Mouse (Mus musculus): ENCODE data around the gene Ankrd31. TPM values are rescaled to one million over a fixed set of nuclear protein-coding genes. Genes with fewer than 3 reads are reported as not detected.

The Ankrd31 gene
- not detected in 2 replicates for total RNA-seq (2014; rRNA removed; ENCODE audit: low replicate concordance)
- not detected in 2 replicates for polyA plus RNA-seq (2015; fragmentation: Nextera tagmentation; extraction: Ambion mirVana)

DNA sequence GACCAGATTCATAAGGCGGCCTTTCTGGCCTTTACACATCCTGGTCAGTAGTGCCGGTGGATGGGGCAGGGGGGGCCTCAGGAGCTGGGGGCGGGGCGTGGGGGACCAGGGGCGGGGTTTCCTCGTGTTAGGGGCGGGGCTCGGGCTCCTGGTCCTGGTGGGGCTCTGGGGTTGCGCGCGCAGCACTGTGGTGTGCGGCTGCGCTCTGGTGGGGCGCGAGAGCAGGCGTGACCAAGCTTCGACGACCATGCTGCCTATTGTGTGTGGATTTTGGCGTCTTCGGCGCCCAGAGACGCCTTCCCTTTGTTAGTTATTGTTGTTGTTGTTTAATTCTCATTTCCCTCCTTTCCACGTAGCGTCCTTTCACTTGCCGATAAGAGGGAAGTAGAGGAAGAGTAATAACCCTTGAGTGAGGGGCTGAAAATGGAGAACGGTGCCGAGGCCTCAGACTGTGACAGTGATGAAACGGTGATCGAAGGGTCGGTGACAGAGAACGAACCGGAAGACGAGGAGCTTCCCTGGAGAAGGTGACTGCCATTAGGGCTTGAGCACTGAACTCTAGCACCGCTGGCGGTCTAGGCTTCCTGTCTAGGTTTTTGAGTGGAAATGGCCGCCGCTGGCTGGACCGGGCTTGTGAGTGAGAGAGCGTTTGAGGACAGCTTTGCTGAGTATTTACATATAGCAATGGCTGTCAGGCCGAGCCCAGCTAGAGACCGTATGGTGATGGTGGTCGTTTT lies at the start of gene Ankrd31:
TSS of gene Ankrd31 (plus strand) at position 164 of the 737 bp plus-strand sequence.
- WGBS = 82% methylated on average over 41 of the region's 42 CpGs
- Histone ChIP-seq H3K27ac (ENCODE audit: low read depth) (no peak within 1 kb of the TSS), H3K9ac (replicated peaks; ENCODE audit: low read depth, low read length) (no peak within 1 kb of the TSS), H3K27me3 (ENCODE audit: control insufficient read depth, insufficient read depth, low read length) (no peaks in the 10 kb centered on the region), H3K4me2 (ENCODE audit: low read depth, low read length) (no peak within 1 kb of the TSS), H3K9me3 (replicated peaks; ENCODE audit: control insufficient read depth, low read length) (no peaks in the 10 kb centered on the region; the same call in 1 of the 2 replicates), H3K36me3 (replicated peaks; ENCODE audit: control insufficient read depth, insufficient read depth, low read length) (no peaks in the 10 kb centered on the region), H3K4me1 (ENCODE audit: control insufficient read depth, insufficient read depth) (no peaks in the 10 kb centered on the region), H3K4me3 (ENCODE audit: low read depth, low read length) (no peak within 1 kb of the TSS)
- ATAC-seq (ENCODE audit: insufficient read depth, low read depth) (no peak), DNase-seq (ENCODE audit: low spot score) (no peak)
- TF ChIP-seq CTCF (IDR thresholded peaks at IDR 0.05; ENCODE audit: low read depth) = no peak
- no peak for TF ChIP-seq EP300 (IDR thresholded peaks at IDR 0.05; ENCODE audit: low read depth)

DNA sequence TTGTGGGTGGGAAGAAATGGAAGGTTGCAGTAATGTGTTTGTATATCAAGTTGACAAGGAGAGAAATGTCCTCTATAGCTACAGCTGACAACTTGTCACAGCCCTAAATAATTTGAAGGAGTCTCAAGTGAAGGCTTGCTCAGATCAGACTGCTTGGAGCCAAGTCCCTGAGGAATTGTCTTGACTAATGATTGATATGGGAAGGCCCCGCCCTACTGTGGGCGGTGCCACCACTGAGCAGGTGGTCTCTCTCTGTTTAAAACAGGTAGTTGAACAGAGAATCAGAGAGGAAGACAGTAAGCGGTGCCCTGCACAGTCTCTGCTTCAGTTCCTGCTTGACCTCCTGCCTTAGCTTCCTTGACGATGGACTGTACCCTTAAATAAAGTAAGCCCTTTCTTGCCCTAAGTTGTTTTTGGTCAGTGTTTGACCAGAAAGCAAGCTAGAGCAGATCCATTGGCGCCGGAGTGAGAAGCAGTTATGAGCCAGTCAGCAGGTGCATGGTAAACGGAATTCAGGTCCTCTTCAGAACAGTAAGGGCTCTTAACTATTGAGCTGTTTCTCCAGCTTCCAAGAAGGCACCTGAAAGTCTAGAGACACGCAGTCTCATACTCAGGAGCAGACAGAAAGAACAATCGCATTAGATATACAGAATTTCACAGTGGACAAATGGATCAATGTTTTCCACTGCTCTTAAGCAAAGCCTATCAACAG lies 45.3 kb upstream of the Ankrd31 start:
- TF ChIP-seq EP300 (IDR thresholded peaks at IDR 0.05; ENCODE audit: low read depth) = no peak
- no peak for TF ChIP-seq CTCF (IDR thresholded peaks at IDR 0.05; ENCODE audit: low read depth)
- Histone ChIP-seq H3K27me3 (ENCODE audit: control insufficient read depth, insufficient read depth, low read length) (no peaks in the 10 kb centered on the region), H3K4me2 (ENCODE audit: low read depth, low read length) (no peak overlapping the region), H3K9ac (replicated peaks; ENCODE audit: low read depth, low read length) (no peak overlapping the region), H3K4me3 (ENCODE audit: low read depth, low read length) (no peak overlapping the region), H3K9me3 (replicated peaks; ENCODE audit: control insufficient read depth, low read length) (no peaks in the 10 kb centered on the region), H3K4me1 (ENCODE audit: control insufficient read depth, insufficient read depth) (no peaks in the 10 kb centered on the region), H3K36me3 (replicated peaks; ENCODE audit: control insufficient read depth, insufficient read depth, low read length) (no peaks in the 10 kb centered on the region), H3K27ac (ENCODE audit: low read depth) (no peak overlapping the region)
- WGBS = 72% methylated on average over 9 of the region's 9 CpGs
- no peak for DNase-seq (ENCODE audit: low spot score)
- no peak for ATAC-seq (ENCODE audit: insufficient read depth, low read depth)

GRCm38 (mm10) chr13:96709269-96710233 lies 38.5 kb upstream of the Ankrd31 start:
- no peak overlapping the region for H3K27ac ChIP-seq (ENCODE audit: low read depth)
- DNase-seq (ENCODE audit: low spot score) = no peak
- WGBS = 67% methylated on average over 8 of the region's 8 CpGs
- no peaks in the 10 kb centered on the region for H3K9me3 ChIP-seq (replicated peaks; ENCODE audit: control insufficient read depth, low read length)
- H3K9ac ChIP-seq (replicated peaks; ENCODE audit: low read depth, low read length) = no peak overlapping the region
- TF ChIP-seq CTCF (IDR thresholded peaks at IDR 0.05; ENCODE audit: low read depth) (no peak), EP300 (IDR thresholded peaks at IDR 0.05; ENCODE audit: low read depth) (no peak)
- no peak for ATAC-seq (ENCODE audit: insufficient read depth, low read depth)
- H3K27me3 ChIP-seq (ENCODE audit: control insufficient read depth, insufficient read depth, low read length) = no peaks in the 10 kb centered on the region
- no peak overlapping the region for H3K4me2 ChIP-seq (ENCODE audit: low read depth, low read length)
- H3K4me3 ChIP-seq (ENCODE audit: low read depth, low read length) = no peak overlapping the region
- no peaks in the 10 kb centered on the region for H3K36me3 ChIP-seq (replicated peaks; ENCODE audit: control insufficient read depth, insufficient read depth, low read length)
- no peaks in the 10 kb centered on the region for H3K4me1 ChIP-seq (ENCODE audit: control insufficient read depth, insufficient read depth)

DNA sequence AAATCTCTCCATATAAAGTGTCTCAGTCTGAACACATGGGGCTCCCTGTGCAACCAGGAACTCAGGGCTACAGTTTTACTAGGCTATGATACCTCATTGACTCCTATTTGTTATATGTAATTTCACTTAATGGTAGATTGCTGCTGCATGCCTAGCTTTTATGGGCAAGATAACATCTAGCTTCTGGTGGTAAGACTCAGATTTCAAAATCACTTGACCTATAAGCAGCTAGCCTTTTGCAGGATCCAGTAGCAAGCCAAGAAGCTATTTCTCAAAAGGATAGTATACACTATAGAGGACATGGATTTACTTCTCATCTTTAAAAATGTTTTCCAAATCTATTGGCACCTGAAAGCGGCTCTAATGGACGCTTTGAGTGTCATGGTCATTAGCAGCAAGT lies 31.8 kb upstream of the Ankrd31 start:
- no peak overlapping the region for H3K4me2 ChIP-seq (ENCODE audit: low read depth, low read length)
- WGBS = 93% methylated on average over 2 of the region's 2 CpGs
- H3K4me3 ChIP-seq (ENCODE audit: low read depth, low read length) = no peak overlapping the region
- ATAC-seq (ENCODE audit: insufficient read depth, low read depth) (no peak), DNase-seq (ENCODE audit: low spot score) (no peak)
- no peaks in the 10 kb centered on the region for H3K9me3 ChIP-seq (replicated peaks; ENCODE audit: control insufficient read depth, low read length)
- H3K9ac ChIP-seq (replicated peaks; ENCODE audit: low read depth, low read length) = no peak overlapping the region
- no peaks in the 10 kb centered on the region for H3K36me3 ChIP-seq (replicated peaks; ENCODE audit: control insufficient read depth, insufficient read depth, low read length)
- TF ChIP-seq EP300 (IDR thresholded peaks at IDR 0.05; ENCODE audit: low read depth) = no peak
- no peak for TF ChIP-seq CTCF (IDR thresholded peaks at IDR 0.05; ENCODE audit: low read depth)
- H3K27ac ChIP-seq (ENCODE audit: low read depth) = no peak overlapping the region
- H3K27me3 ChIP-seq (ENCODE audit: control insufficient read depth, insufficient read depth, low read length) = no peaks in the 10 kb centered on the region
- H3K4me1 ChIP-seq (ENCODE audit: control insufficient read depth, insufficient read depth) = no peaks in the 10 kb centered on the region

DNA sequence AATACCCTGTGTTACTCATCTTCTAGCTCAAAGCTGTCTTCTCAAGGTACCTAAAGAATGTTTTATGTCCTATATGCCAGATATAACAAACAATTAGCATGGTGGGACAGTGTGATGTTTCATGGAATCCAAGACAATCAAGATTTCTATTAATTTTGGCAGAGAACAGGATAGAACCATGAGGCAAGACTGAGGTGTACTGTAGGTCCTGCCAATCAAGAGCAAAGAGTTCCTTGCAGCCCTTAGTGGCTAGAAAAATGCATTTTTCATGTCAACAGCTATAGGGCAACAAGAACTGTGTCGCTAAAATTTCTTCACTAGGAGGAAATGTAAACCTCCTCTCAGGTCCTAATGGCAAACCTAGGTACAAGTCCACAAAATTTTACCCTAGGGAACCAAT lies 30.3 kb upstream of the Ankrd31 start:
- TF ChIP-seq EP300 (IDR thresholded peaks at IDR 0.05; ENCODE audit: low read depth) = no peak
- no peak for TF ChIP-seq CTCF (IDR thresholded peaks at IDR 0.05; ENCODE audit: low read depth)
- DNase-seq (ENCODE audit: low spot score) = no peak
- no peak overlapping the region for H3K27ac ChIP-seq (ENCODE audit: low read depth)
- no peaks in the 10 kb centered on the region for H3K27me3 ChIP-seq (ENCODE audit: control insufficient read depth, insufficient read depth, low read length)
- no peak overlapping the region for H3K4me2 ChIP-seq (ENCODE audit: low read depth, low read length)
- H3K4me1 ChIP-seq (ENCODE audit: control insufficient read depth, insufficient read depth) = no peaks in the 10 kb centered on the region
- no peaks in the 10 kb centered on the region for H3K36me3 ChIP-seq (replicated peaks; ENCODE audit: control insufficient read depth, insufficient read depth, low read length)
- no peak overlapping the region for H3K9ac ChIP-seq (replicated peaks; ENCODE audit: low read depth, low read length)
- H3K4me3 ChIP-seq (ENCODE audit: low read depth, low read length) = no peak overlapping the region
- no peaks in the 10 kb centered on the region for H3K9me3 ChIP-seq (replicated peaks; ENCODE audit: control insufficient read depth, low read length)
- 45% methylated on average over 1 of the region's 1 CpGs for WGBS
- no peak for ATAC-seq (ENCODE audit: insufficient read depth, low read depth)

Data from heart, postnatal 0 days (tissue).